ENCODE assay signal across 8 mouse cellular contexts in the genomic region with DNA sequence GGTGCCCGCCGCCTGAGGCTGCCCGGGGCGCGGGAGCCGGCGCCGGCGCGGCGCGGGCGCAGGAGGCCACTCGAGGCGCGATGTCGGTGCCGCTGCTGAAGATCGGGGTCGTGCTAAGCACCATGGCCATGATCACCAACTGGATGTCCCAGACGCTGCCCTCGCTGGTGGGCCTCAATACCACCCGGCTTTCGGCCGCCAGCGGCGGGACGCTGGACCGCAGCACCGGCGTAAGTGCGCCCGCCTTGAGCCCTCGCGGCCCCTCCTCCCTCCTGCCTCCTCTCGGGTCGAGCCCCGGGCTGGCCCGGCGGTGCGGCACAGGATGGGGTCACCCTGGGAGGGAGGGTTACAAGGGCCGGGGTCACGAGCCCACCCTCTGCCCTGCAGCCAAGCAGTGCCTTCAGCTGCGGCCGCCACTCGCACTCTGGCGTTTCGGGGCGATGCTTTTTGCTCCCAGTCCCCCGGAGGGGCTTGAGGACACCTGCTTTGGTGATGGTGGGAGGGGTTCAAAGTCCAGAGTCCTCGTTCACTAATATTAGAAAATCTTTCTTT. TPM values are rescaled to one million over a fixed set of nuclear protein-coding genes. Genes with fewer than 3 reads are reported as not detected.
DNase-seq lines count a peak whose midpoint lies in the region; ATAC-seq and TF ChIP-seq lines count a peak whose summit lies in the region.

No protein-coding gene starts in this region.

- no peak overlapping the region for H3K27ac ChIP-seq in embryonic fibroblast, embryonic 13.5 days (ENCODE audit: insufficient read depth, low read length)
- peak overlapping the region; percentile 79 for H3K27ac ChIP-seq in hindbrain, embryonic 14.5 days
- H3K27ac ChIP-seq in lung, postnatal 0 days (ENCODE audit: low read length): no peak overlapping the region

- under 1% methylated on average over 48 of the region's 51 CpGs for WGBS in hindbrain, embryonic 14.5 days
- WGBS in lung, postnatal 0 days: under 1% methylated on average over 32 of the region's 51 CpGs

- DNase-seq in adrenal gland, adult 2 months: peak; percentile 56
- DNase-seq in adrenal gland, adult 8-10 months: no peak
- peak; percentile 21 for DNase-seq in R1 (ENCODE audit: low read depth, low spot score)
- no peak for DNase-seq in hindbrain, embryonic 14.5 days (ENCODE audit: low spot score)
- no peak for DNase-seq in lung, postnatal 0 days (ENCODE audit: low spot score)
- DNase-seq in yolk sac, embryonic 10.5 days (ENCODE audit: low spot score): peak; percentile 20
- no peak for DNase-seq in left cerebral cortex, postnatal 4 days

- peaks cover 5% of the 10 kb centered on the region for H3K36me3 ChIP-seq in hindbrain, embryonic 14.5 days (replicated peaks; ENCODE audit: control insufficient read depth, insufficient read depth)
- H3K36me3 ChIP-seq in lung, postnatal 0 days (ENCODE audit: insufficient read depth, low read length): no peaks in the 10 kb centered on the region

- ATAC-seq in hindbrain, embryonic 14.5 days (ENCODE audit: low FRiP score): peak; percentile 21; the same call in 1 of the 2 replicates
- peak; percentile 10; the same call in 1 of the 2 replicates for ATAC-seq in lung, postnatal 0 days

- no peaks in the 10 kb centered on the region for H3K9me3 ChIP-seq in hindbrain, embryonic 14.5 days (ENCODE audit: control insufficient read depth, low read length)
- H3K9me3 ChIP-seq in lung, postnatal 0 days (ENCODE audit: low read length): no peaks in the 10 kb centered on the region

- H3K4me1 ChIP-seq in embryonic fibroblast, embryonic 13.5 days (ENCODE audit: control insufficient read depth, insufficient read depth, low read length): peaks cover 3% of the 10 kb centered on the region; the same call in 1 of the 2 replicates
- H3K4me1 ChIP-seq in hindbrain, embryonic 14.5 days (replicated peaks; ENCODE audit: control insufficient read depth, insufficient read depth, low read length): peaks cover 50% of the 10 kb centered on the region
- no peaks in the 10 kb centered on the region for H3K4me1 ChIP-seq in lung, postnatal 0 days (ENCODE audit: insufficient read depth, low read depth, low read length)

- H3K9ac ChIP-seq in hindbrain, embryonic 14.5 days: peak overlapping the region; percentile 77
- H3K9ac ChIP-seq in lung, postnatal 0 days (replicated peaks; ENCODE audit: low read depth): peak overlapping the region; percentile 16; the same call in 1 of the 2 replicates

- no peak for TF ChIP-seq POLR2A in embryonic fibroblast, embryonic 13.5 days (IDR thresholded peaks at IDR 0.05; ENCODE audit: low read depth, low read length)

- no peak for TF ChIP-seq EP300 in lung, postnatal 0 days (IDR thresholded peaks at IDR 0.05)

- no peaks in the 10 kb centered on the region for H3K27me3 ChIP-seq in hindbrain, embryonic 14.5 days (ENCODE audit: control insufficient read depth, insufficient read depth, low read length)
- H3K27me3 ChIP-seq in lung, postnatal 0 days (replicated peaks; ENCODE audit: insufficient read depth, low read length): peaks cover 7% of the 10 kb centered on the region; the same call in 1 of the 2 replicates

- H3K4me3 ChIP-seq in embryonic fibroblast, embryonic 13.5 days (ENCODE audit: insufficient read depth, low read length): peak overlapping the region; percentile 43
- H3K4me3 ChIP-seq in hindbrain, embryonic 14.5 days (replicated peaks; ENCODE audit: low read length): peak overlapping the region; percentile 64
- H3K4me3 ChIP-seq in lung, postnatal 0 days (ENCODE audit: low read depth, low read length): peak overlapping the region; percentile 45

- TF ChIP-seq CTCF in embryonic fibroblast, embryonic 13.5 days (IDR thresholded peaks at IDR 0.05; ENCODE audit: borderline replicate concordance, insufficient read depth, low read length): no peak
- no peak for TF ChIP-seq CTCF in lung, postnatal 0 days (IDR thresholded peaks at IDR 0.05)

- intact Hi-C loops in left cerebral cortex, postnatal 4 days (cut with DNase I): loop anchor here (1.0 to 2.0 kb wide), 2 partner anchors 169 to 213 kb away; no protein-coding TSS in a partner anchor

- peak overlapping the region; percentile 95 for H3K4me2 ChIP-seq in hindbrain, embryonic 14.5 days (replicated peaks)
- peak overlapping the region; percentile 99 for H3K4me2 ChIP-seq in lung, postnatal 0 days (replicated peaks; ENCODE audit: low read depth, low read length)

RNA-seq across cellular contexts. Expression of gene Olfm1, which starts 13.2 kb away (rescaled TPM):
- 10 to 100 TPM; 34.9 to 40.4 TPM for total RNA-seq in adrenal gland, adult 2 months (2021)
- polyA plus RNA-seq in adrenal gland, adult 2 months (2012; rRNA removed): 73.8 and 87.2 TPM in 2 replicates
- 10 to 100 TPM; 42.9 to 56.6 (median 48.5) TPM for total RNA-seq in adrenal gland, adult 8-10 months (2022)
- polyA plus RNA-seq in embryonic fibroblast, embryonic 13.5 days (2011; ENCODE audit: insufficient read length, low read depth, missing spikeins): 16.6 and 19.6 TPM in 2 replicates
- polyA plus RNA-seq in hindbrain, embryonic 14.5 days (2014; fragmentation: Nextera tagmentation; extraction: Ambion mirVana): 377 and 395 TPM in 2 replicates
- polyA plus RNA-seq in lung, postnatal 0 days (2015; fragmentation: Nextera tagmentation; extraction: Ambion mirVana): 9.8 and 10.7 TPM in 2 replicates
- 100 to 1,000 TPM; 417 to 489 TPM for total RNA-seq in left cerebral cortex, postnatal 4 days (2021)

Comparison
In these comparisons a context has a peak if more than half of its experiments do, and no peak if none do; other contexts are left out.
1. DNase-seq: peak in adrenal gland, adult 2 months (single experiment), R1 (single experiment) and yolk sac, embryonic 10.5 days (single experiment); none in adrenal gland, adult 8-10 months (single experiment), hindbrain, embryonic 14.5 days (single experiment), lung, postnatal 0 days (single experiment) and left cerebral cortex, postnatal 4 days (single experiment).
2. Peak in every context shown above with its lines, with median percentiles within 50 percentile points of each other: H3K4me3 ChIP-seq.